Mouse (Mus musculus) urinary bladder, postnatal 36 days (tissue): ENCODE measurements at regions not wholly inside any gene's neighbourhood (a gene's known extent, or its start where the extent isn't known, plus 50 kb on each side); places are given as distances from the start of the nearest gene placed in this dataset.

ENCODE experiments used
- DNase-seq, 2 experiments: peaks; one replicate each; pipeline ENCODE4 v3.0.0; 2022; ENCODE audit warnings: low spot score in 2 of 2, mixed read lengths in 1 of 2

- no peak for DNase-seq
Observed at GRCm38 (mm10) chr7:65244936-65245335, 88.6 kb upstream of the Fam189a1 start.

GRCm38 (mm10) chr7:65241208-65241607 lies 84.8 kb upstream of the Fam189a1 start:
- DNase-seq: no peak

DNA sequence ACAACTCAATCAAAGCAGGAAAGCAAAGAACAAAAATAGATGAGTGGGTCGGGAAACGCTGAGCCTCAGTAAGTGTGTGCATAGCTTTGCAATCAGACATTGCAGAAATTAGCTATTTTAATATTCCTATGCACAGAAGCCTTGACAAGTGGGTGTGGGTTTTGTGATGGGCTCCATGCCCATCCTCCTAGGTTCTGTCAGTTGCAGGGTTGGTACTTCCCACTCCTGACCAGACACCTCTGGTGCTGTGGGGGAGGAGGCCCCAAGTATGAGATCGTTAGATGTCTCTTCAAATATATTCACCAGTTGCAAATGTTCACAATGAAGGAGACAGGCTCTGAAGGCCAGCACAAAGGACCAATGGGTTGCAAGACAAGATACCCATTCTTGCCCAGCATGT lies 79.3 kb upstream of the Fam189a1 start:
- no peak for DNase-seq

- DNase-seq: no peak
Observed at GRCm38 (mm10) chr7:65233681-65234080, 77.3 kb upstream of the Fam189a1 start.

DNA sequence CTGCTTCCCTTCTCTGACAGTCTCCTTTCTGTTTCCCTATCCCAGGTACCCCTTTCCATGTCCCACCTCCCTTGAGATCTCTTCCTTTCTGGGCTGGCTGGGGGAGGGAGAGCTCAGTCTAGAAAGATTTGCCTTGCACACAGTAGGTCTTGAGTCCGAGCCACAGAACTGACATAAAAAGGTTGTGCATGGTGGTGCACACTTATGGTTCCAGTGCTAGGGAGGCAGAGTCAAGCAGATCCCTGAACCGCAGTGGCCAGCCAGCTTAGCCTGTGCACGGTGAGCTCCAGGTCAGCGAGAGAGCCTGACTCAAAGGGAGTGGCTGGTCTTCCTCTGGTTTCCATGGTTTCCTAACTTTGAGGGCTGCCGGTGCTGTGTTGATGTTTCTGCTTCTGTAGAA lies 72.9 kb upstream of the Fam189a1 start:
- DNase-seq: no peak

GRCm38 (mm10) chr7:65226218-65226617 lies 69.8 kb upstream of the Fam189a1 start:
- no peak for DNase-seq

DNA sequence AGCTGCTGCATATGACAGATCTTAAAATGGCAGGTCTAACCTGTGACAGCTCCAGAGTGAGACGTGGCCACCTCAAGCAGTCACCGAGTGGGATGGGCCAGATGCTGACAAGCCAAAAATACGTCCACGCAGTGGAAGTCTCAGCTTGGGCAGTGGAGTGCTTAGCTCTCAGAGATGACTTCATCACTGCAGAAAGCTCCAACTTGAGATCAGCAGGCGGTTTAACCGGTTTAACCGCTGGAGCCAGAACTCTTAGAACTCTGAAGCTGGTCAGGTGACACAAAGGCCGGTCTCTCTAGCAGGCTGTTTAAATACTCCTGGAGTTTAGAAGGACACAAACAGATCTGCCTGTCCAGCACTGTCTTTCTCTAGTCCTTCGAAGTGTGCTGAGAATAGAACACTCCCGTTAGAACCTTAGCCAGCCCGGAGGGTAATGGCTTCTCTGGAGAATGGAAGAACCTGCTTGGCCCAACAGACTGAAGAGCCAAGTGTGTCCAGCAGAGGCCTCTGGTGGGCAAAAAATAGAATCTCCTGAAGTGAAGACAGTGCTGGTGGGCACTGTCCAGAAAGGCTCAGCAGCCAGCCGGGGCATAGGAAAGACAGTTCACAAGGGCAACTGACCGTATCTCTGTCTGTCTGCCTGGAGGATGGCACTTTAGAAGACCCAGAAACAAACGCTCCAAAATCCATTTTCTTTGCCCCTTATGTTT lies 57.0 kb upstream of the Fam189a1 start:
- DNase-seq: peak; percentile 67 to 70

DNA sequence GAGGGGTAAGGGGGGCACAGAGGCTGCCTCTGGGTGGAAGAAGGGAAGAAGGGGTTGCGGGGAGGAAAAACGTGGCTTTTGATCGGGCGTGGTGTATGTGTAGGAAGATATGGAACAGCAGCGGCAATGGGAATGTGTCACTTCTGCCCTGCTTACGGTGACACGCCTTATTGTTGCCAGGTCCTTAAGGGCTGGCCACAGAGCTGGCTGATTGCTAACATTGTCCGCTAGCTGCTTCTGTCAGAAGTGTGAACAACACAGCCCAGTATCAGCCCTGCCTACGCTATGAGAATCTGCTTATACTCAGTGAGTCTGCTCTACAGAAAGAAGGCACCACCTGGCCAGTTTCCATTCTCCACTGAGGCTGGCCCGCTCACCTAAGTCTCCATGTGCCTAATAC lies 50.9 kb upstream of the Fam189a1 start:
- DNase-seq: no peak
